Mouse (Mus musculus) olfactory bulb, adult 2 months (tissue): ENCODE data around the gene Stt3a.

Experiments used
- CTCF ChIP-seq: fragments of 200-500 bp; IDR thresholded peaks from 2 replicates; pipeline ENCODE4 v1.5.1; 2012; ENCODE audit warnings: low read depth, mild to moderate bottlenecking, low read length, moderate library complexity; ENCODE audit not compliant: insufficient read depth
- POLR2A ChIP-seq: fragments of 200-500 bp; IDR thresholded peaks from 2 replicates; pipeline ENCODE4 v1.6.1; 2012; ENCODE audit warnings: mild to moderate bottlenecking, low read depth, low read length, moderate library complexity; ENCODE audit not compliant: insufficient read depth

DNA sequence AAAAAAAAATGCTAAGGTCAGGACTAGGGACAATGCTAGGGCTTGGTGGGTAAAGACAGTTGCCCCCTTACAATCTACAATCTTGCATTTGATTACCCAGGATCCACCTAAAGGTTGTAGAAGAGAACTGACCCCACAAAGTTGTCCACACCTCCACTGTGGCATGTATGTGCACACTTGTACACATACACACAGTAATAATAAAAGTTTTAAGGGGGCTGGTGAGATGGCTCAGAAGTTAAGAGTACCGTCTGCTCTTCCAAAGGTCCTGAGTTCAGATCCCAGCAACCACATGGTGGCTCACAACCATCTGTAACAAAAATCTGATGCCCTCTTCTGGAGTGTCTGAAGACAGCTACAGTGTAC is 1.6 kb upstream of the Stt3a start:
- TF ChIP-seq POLR2A (no peak), CTCF (no peak)
